Mouse (Mus musculus) right cerebral cortex, postnatal 4 days (tissue): Measurements from ENCODE around the gene Tvp23b.

Source experiments
- DNase-seq: peaks from one replicate; pipeline ENCODE4 v3.0.0-alpha.2; 2022

Tvp23b gene

GRCm38 (mm10) chr11:62879220-62880048 lies at the start of gene Tvp23b:
Gene Tvp23b (plus strand): TSS chr11:62879455.
- peak; percentile 99 for DNase-seq

DNA sequence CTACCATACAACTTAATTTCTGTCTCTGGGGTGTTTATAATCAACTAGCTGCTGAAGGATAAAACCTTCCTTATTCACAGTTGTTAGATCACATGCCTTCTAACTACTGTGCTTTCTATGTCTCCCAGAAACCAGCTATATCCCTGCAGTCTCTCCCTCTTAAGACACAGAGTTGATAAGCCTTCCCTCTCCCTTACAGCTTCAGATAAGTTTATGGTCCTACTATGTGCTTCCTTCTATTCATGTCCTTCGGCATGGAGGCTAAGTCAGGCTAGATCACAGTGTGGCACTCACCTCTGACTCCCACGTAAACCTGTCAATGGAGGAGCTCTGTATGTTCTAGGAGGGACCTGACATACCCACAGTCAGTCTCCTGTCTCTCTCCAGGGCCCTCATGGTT lies 48.9 kb upstream of the Tvp23b start:
- DNase-seq, result no peak

DNA sequence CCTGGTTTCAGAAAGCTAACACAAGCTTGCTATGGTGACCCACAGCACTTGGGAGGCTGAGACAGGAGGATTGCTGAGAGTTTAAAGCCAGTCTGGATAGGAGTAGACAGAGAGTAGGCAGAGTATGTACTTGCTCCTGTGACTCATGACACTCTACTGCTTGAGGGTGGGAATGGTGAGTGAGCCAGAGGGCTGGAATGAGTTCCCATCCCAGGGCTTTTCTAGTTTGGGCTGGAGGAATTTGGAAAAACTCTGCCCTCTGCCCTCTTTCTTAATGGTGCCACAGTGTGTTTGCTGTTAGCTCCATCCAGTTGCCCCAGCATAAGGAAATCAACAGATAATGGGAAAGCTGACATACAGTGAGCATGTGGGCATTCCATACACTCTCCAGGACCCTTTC lies 47.3 kb upstream of the Tvp23b start:
- DNase-seq, result no peak

- DNase-seq, result no peak
Observed at GRCm38 (mm10) chr11:62844562-62844961, 34.7 kb upstream of the Tvp23b start.

DNA sequence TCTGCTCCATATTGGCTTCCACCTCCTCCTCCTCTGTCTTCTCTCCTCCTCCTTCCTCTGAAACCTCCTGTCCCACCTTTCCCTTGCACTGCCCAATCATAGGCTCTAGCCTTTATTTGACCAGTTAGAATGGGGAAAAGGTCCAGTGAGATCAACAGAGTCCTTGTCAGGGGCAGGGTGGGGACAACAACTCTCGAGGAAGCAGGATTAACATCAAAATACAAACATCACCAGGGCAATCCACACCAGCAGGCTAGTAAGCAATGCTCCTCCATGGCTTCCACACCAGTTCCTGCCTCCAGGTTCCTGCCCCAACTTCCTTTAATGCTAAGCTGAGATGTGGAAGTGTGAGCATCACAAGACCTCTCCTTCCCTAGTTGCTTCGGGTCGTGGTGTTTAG lies 33.5 kb upstream of the Tvp23b start:
- no peak for DNase-seq

- no peak for DNase-seq
Observed at GRCm38 (mm10) chr11:62846961-62847654, 32.1 kb upstream of the Tvp23b start, which contains the start of gene Fbxw10. Gene Fbxw10 (plus strand): TSS chr11:62847069.

- DNase-seq, result no peak
Observed at GRCm38 (mm10) chr11:62847655-62848191, 31.5 kb upstream of the Tvp23b start.

DNA sequence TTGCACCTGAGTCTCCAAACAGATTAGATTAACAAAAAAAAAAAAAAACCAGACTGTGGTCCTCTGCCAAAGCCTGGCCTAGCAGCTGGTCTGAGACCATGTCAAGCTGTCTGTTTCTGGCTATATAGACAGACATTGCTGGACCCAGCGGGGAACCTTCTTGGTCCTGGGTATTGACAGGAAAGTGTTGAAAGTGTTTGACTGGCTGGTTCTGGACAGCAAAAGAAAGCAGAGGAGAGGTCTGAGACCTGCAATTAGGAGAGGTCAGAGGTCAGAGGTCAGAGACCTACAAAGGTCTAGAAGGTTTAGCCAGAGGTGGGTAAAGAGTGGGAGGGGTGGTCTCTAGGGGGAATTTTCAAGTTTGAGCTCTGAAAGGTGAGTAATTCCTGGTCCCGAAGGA lies 31.0 kb upstream of the Tvp23b start:
- no peak for DNase-seq

DNA sequence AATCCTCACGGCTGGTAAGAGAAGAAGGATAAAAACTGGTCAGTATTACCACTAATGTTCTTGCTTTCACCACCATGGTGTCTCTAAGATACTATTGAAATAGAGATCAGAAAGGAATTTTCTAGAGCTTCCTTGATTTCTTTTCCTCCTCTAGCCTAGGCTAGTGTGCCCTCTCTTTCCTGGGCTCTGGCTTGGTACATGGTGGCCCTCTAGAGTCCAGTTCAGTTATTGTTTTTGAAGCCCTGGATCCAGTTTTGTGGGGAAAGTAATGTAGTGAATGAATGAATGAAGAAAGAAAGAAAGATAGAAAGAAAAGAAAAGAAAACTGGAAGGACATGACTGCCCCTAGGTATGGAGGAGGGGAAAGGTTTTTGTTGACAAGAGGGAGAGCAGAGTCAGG lies 28.1 kb upstream of the Tvp23b start:
- no peak for DNase-seq

- no peak for DNase-seq
Observed at GRCm38 (mm10) chr11:62853334-62853733, 25.9 kb upstream of the Tvp23b start.

DNA sequence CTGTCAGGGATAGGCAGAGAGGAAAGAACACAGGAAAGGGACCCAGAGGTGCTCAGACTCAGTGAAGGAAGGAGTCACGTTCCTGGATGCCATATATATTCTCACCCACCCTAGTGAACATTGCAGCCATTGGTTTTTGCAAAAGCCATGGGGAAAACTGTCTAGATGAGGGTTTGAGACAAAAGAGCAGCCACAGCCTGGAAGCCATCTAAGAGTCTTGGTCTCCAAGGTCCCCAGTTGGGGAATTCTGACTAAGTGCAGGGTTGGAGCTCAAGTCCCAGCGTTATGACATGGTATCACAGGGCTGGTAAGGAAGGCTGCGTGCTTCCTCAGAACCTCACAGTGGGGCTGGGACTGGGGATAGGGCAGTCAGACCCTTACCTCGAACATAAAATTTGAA lies 13.7 kb upstream of the Tvp23b start:
- no peak for DNase-seq

- DNase-seq, result no peak
Observed at GRCm38 (mm10) chr11:62866685-62867084, 12.6 kb upstream of the Tvp23b start.

DNA sequence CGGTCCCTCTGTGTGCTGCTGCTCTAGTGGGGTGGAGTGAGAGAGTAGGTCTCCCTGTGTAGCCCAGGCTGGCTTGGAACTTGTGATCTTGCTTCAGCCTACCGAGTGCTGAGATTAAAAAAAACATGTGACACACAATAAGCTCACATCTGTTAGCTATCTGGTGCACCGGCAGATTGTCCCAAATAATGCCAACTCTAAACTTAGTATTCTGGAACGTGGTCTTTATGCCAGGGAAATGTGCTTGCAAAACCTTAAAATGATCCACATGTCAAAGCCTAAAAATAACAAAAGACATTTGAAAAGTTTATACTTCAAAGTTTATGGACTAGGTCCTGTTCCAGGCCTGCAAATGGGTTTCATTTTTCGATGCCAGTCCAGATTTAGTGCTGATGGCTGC lies 10.1 kb upstream of the Tvp23b start:
- DNase-seq, result no peak

DNA sequence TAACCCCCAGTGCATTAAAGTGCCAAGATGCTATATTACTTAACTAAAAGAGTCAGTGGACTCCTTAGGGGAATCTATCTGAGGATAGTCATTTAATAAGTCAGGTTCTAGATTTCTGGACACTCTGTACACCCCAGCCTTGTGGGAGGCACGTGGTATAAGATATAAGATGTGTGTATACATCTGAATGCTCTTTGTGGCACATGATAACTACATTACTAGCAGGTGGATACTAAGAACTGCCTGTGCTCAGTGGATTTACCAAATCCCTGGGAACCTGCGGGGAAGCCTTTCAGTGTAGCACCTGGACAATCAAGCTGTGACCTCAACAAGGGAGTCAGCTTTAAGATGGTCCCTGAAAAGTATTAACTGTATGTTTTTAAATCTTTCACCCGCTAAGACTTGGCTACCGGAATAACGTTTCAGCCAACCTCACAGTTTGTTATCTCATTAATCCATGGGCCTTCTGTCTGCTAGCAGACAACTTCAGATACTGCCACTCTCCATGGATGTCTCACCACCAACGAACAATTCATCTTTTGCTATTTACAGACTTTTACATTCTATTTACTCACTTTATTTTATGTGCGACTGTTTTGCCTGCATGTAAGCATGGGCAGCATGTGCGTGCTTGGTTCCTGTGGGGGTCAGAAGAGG lies 9.4 kb upstream of the Tvp23b start:
- DNase-seq, result no peak

DNA sequence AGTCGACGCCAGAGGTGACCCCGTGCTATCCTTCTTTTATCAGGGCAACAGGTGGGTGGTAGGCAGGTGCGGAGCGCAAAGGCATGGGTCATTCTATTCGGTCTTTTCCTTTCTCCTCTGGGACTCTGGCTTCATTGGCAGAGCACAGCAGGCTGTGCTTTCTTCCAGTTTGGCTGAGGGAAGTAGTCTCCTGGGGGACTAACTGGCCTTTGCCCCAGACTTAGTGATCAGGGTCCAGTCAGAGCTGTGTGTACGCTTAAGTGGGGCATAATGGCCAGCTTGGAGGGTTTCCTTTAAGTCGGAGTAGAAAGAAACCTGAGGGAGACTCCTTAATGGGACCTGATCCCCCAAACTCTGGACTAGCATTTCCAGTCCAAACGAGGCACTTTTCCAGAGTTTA lies 5.8 kb upstream of the Tvp23b start:
- no peak for DNase-seq

- no peak for DNase-seq
Observed at GRCm38 (mm10) chr11:62875696-62876095, 3.6 kb upstream of the Tvp23b start.

- no peak for DNase-seq
Observed at GRCm38 (mm10) chr11:62876445-62876844, 2.8 kb upstream of the Tvp23b start.

DNA sequence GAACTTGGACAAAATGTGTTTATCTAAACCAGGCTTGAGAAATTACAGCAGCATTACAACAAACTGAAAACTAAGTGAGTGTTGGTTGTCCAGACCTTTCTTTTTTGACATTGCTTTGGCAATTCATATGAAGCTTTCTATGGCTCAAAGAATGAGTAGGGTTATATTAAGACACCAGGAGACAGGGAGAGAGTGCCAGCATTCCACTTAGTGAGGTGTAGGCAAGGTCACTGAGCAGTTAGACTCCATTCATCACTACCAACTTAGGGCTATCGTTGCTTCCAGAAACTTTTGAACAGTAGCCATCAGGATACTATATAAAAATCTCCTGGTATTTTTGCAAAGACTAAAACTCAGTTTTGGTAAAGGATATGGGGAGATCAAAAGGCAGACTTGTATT lies 1.9 kb upstream of the Tvp23b start:
- DNase-seq, result no peak

DNA sequence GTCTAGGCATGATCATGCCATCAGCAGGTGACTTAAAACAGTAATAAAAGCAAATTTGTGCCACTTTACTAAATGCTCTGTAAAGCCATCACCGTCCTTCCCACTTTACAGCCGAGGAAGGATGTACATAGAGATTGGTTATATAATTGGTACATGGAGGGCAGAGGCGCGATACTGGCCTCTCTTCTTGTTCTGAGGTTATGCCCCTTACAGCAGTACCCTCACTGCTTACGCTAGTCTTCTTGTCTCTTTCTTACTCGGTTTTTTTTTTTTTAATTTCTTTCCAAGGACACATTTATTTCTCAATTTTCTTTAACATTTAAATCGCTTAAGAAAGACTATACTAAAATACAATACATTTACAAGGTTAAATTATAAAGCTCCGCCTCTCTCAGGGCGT lies 527 bp upstream of the Tvp23b start:
- no peak for DNase-seq

DNA sequence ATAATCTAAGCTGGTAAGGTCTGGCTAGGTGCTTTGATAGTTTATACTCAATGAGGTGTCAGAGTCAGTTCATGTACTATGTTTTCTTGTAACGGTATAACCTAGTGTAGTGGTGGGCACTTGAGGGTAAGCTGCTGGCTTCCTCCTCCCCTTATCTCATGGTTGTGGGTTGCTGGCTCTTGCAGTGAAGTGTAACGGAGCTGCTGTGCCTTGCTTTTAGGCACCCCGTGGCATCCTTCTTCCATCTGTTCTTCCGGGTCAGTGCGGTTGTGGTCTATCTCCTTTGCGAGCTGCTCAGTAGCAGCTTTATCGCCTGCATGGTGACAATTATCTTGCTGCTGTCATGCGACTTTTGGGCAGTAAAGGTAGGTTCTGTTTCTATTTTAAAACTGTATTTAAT lies 4.2 kb downstream of the Tvp23b start:
- DNase-seq, result no peak

DNA sequence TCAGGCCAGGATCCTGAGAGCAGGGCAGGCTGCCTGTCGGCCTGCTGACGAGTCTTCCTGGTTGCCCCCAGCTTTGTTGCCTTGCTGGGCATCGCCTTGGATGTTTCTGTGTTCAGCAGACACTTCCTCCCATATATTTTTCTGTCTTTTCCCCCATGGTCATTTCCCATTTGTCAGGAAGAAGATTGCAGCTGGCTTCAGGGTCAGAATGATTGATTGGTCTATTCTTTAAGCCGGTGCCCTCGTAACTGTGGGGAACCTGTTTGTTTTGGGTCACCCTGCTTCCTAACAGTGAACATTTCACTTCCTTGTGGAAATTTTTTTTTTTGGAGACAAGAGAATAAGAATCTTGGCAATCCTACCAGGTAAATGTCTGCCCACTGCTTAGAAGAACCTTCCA lies 6.1 kb downstream of the Tvp23b start:
- no peak for DNase-seq

- no peak for DNase-seq
Observed at GRCm38 (mm10) chr11:62890796-62891195, 11.5 kb downstream of the Tvp23b start.

GRCm38 (mm10) chr11:62891763-62892162 lies 12.5 kb downstream of the Tvp23b start:
- no peak for DNase-seq
